ENCODE assay signal across 37 mouse cellular contexts in genomic region chr3:129766971-129767794, GRCm38 (mm10). TPM values are rescaled to one million over a fixed set of nuclear protein-coding genes. Genes with fewer than 3 reads are reported as not detected.
DNase-seq lines count a peak whose midpoint lies in the region; ATAC-seq and TF ChIP-seq lines count a peak whose summit lies in the region.
"Had no signal": no experiment of that assay in that cellular context is flagged by ENCODE, and none has a peak within 500 bp of the region (broad histone marks: within the 10 kb centered on the region; RNA-seq: fewer than 3 reads in every experiment).

No protein-coding gene starts in this region.

- TF ChIP-seq CTCF in liver, adult 2 months (IDR thresholded peaks at IDR 0.05; ENCODE audit: low read depth, low read length), result no peak

- TF ChIP-seq POLR2A in liver, adult 2 months (IDR thresholded peaks at IDR 0.05; ENCODE audit: extremely low read depth, insufficient read depth, low read length), result no peak

- H3K4me1 ChIP-seq in kidney, embryonic 14.5 days (ENCODE audit: control insufficient read depth, insufficient read depth, low read length), result no peaks in the 10 kb centered on the region; the same call in 1 of the 2 replicates
- no peaks in the 10 kb centered on the region for H3K4me1 ChIP-seq in liver, adult 2 months (ENCODE audit: control insufficient read depth, insufficient read depth, low read length)
- H3K4me1 ChIP-seq in liver, embryonic 12.5 days, result no peaks in the 10 kb centered on the region
- H3K4me1 ChIP-seq: embryonic facial prominence, embryonic 12.5 days; hindbrain, embryonic 13.5 days; lung, embryonic 15.5 days; midbrain, embryonic 10.5 days; midbrain, embryonic 15.5 days; neural tube, embryonic 15.5 days had no signal

- H3K9me3 ChIP-seq in kidney, embryonic 14.5 days (ENCODE audit: control insufficient read depth, low read length), result no peaks in the 10 kb centered on the region
- no peaks in the 10 kb centered on the region for H3K9me3 ChIP-seq in liver, embryonic 12.5 days (replicated peaks)
- H3K9me3 ChIP-seq: embryonic facial prominence, embryonic 12.5 days; hindbrain, embryonic 13.5 days; lung, embryonic 15.5 days; midbrain, embryonic 10.5 days; midbrain, embryonic 15.5 days had no signal

- H3K79me2 ChIP-seq in liver, adult 2 months (ENCODE audit: control insufficient read depth, insufficient read depth, low read length), result no peaks in the 10 kb centered on the region

- H3K4me2 ChIP-seq in kidney, embryonic 14.5 days (replicated peaks; ENCODE audit: low read depth, low read length), result no peak overlapping the region
- no peak overlapping the region for H3K4me2 ChIP-seq in liver, embryonic 12.5 days
- H3K4me2 ChIP-seq: embryonic facial prominence, embryonic 12.5 days; heart, embryonic 11.5 days; hindbrain, embryonic 13.5 days; lung, embryonic 15.5 days; midbrain, embryonic 15.5 days; neural tube, embryonic 15.5 days had no signal

- 86% methylated on average over 10 of the region's 10 CpGs for WGBS in kidney, embryonic 14.5 days
- 70% methylated on average over 10 of the region's 10 CpGs for WGBS in liver, adult 2 months
- 62% methylated on average over 10 of the region's 10 CpGs for WGBS in liver, embryonic 12.5 days (ENCODE audit: insufficient replicate concordance)

- H3K27me3 ChIP-seq in kidney, embryonic 14.5 days (ENCODE audit: control insufficient read depth, insufficient read depth, low read length), result no peaks in the 10 kb centered on the region
- no peaks in the 10 kb centered on the region for H3K27me3 ChIP-seq in liver, adult 2 months (ENCODE audit: control insufficient read depth, insufficient read depth, low read length)
- H3K27me3 ChIP-seq in liver, embryonic 12.5 days (replicated peaks), result no peaks in the 10 kb centered on the region
- H3K27me3 ChIP-seq: CH12.LX; embryonic facial prominence, embryonic 12.5 days; hindbrain, embryonic 13.5 days; lung, embryonic 15.5 days; midbrain, embryonic 15.5 days; neural tube, embryonic 15.5 days had no signal

- no peak overlapping the region for H3K4me3 ChIP-seq in kidney, embryonic 14.5 days (ENCODE audit: low read length)
- no peak overlapping the region for H3K4me3 ChIP-seq in liver, adult 2 months (ENCODE audit: insufficient read depth, low read depth, low read length)
- H3K4me3 ChIP-seq in liver, embryonic 12.5 days, result no peak overlapping the region
- H3K4me3 ChIP-seq: embryonic facial prominence, embryonic 12.5 days; hindbrain, embryonic 13.5 days; lung, embryonic 15.5 days; midbrain, embryonic 10.5 days; midbrain, embryonic 15.5 days; neural tube, embryonic 15.5 days had no signal

- H3K9ac ChIP-seq in kidney, embryonic 14.5 days (ENCODE audit: low read depth, low read length), result no peak overlapping the region
- no peak overlapping the region for H3K9ac ChIP-seq in liver, adult 2 months (ENCODE audit: low read depth, low read length)
- H3K9ac ChIP-seq in liver, embryonic 12.5 days, result no peak overlapping the region
- H3K9ac ChIP-seq: embryonic facial prominence, embryonic 12.5 days; hindbrain, embryonic 13.5 days; lung, embryonic 15.5 days; midbrain, embryonic 15.5 days; neural tube, embryonic 15.5 days had no signal

- no peak for ATAC-seq in kidney, embryonic 14.5 days (ENCODE audit: low FRiP score, low TSS enrichment)
- ATAC-seq in liver, embryonic 12.5 days, result no peak
- ATAC-seq: forebrain, embryonic 14.5 days; intestine, embryonic 16.5 days; midbrain, embryonic 15.5 days had no signal

- no peak overlapping the region for H3K27ac ChIP-seq in kidney, embryonic 14.5 days (ENCODE audit: low read depth, low read length)
- H3K27ac ChIP-seq in liver, adult 2 months (replicated peaks; ENCODE audit: insufficient read depth, low read depth, low read length), result no peak overlapping the region
- H3K27ac ChIP-seq in liver, embryonic 12.5 days, result no peak overlapping the region
- H3K27ac ChIP-seq: embryonic facial prominence, embryonic 12.5 days; hindbrain, embryonic 13.5 days; lung, embryonic 15.5 days; midbrain, embryonic 10.5 days; midbrain, embryonic 15.5 days; neural tube, embryonic 15.5 days had no signal

- peak; percentile 4 for DNase-seq in cerebellum, postnatal 10 days
- DNase-seq in cerebellum, postnatal 14 days, result no peak
- DNase-seq in kidney, adult 11 months, result peak; percentile 84
- peak; percentile 88 for DNase-seq in liver, adult 2 months (ENCODE audit: extremely low read depth, low read depth, low spot score)
- no peak for DNase-seq in c-Kit-positive CD71-positive TER-119-positive erythroid progenitor cells, embryonic 14.5 days (ENCODE audit: low spot score)
- no peak for DNase-seq in frontal cortex, postnatal 14 days (ENCODE audit: low spot score in 2 of 2)
- DNase-seq: adrenal gland, adult 8-10 months; cerebellum, adult 8-10 months; embryo, embryonic 11 days; heart, postnatal 4 days; liver; thymus, adult 2 months; thymus, postnatal 36 days had no signal

- no peaks in the 10 kb centered on the region for H3K36me3 ChIP-seq in kidney, embryonic 14.5 days (ENCODE audit: control insufficient read depth, insufficient read depth, low read length)
- H3K36me3 ChIP-seq in liver, adult 2 months (ENCODE audit: control insufficient read depth, insufficient read depth, low read length), result no peaks in the 10 kb centered on the region
- H3K36me3 ChIP-seq in liver, embryonic 12.5 days, result no peaks in the 10 kb centered on the region
- H3K36me3 ChIP-seq: embryonic facial prominence, embryonic 12.5 days; hindbrain, embryonic 13.5 days; lung, embryonic 15.5 days; midbrain, embryonic 10.5 days; midbrain, embryonic 15.5 days; neural tube, embryonic 15.5 days had no signal

RNA-seq across cellular contexts. Expression of gene Egf, which starts 12.1 kb away (rescaled TPM):
- 1.6 and 1.8 TPM in 2 replicates for polyA plus RNA-seq in kidney, embryonic 14.5 days (2014; fragmentation: Nextera tagmentation; extraction: Ambion mirVana)
- total RNA-seq in liver, adult 2 months (2014; rRNA removed), result 0.83 and 1.2 TPM in 2 replicates
- polyA plus RNA-seq in liver, adult 2 months (2012; rRNA removed), result 0.28 and 0.75 TPM in 2 replicates
- polyA plus RNA-seq in liver, embryonic 12.5 days (2016; fragmentation: Nextera tagmentation; extraction: Ambion mirVana), result 0.71 and 0.95 TPM in 2 replicates

RNA-seq across cellular contexts. Expression of gene Lrit3, which starts 36.6 kb away (rescaled TPM):
- polyA plus RNA-seq in kidney, embryonic 14.5 days (2014; fragmentation: Nextera tagmentation; extraction: Ambion mirVana), result not detected in 2 replicates
- total RNA-seq in liver, adult 2 months (2014; rRNA removed), result not detected in 2 replicates
- not detected in 2 replicates for polyA plus RNA-seq in liver, adult 2 months (2012; rRNA removed)
- polyA plus RNA-seq in liver, embryonic 12.5 days (2016; fragmentation: Nextera tagmentation; extraction: Ambion mirVana), result not detected in 2 replicates
- total RNA-seq: adrenal gland, adult 8-10 months; adrenal gland, postnatal 4 days; CH12.LX; ES-E14; gastrocnemius, adult 8-10 months; heart, postnatal 4 days; layer of hippocampus, adult 18-20 months; layer of hippocampus, postnatal 10 days; left cerebral cortex, adult 18-20 months; left cerebral cortex, postnatal 14 days; megakaryocyte progenitor cell, adult 5-6 weeks had no signal
- polyA plus RNA-seq: C2C12; embryonic facial prominence, embryonic 12.5 days; forebrain, embryonic 14.5 days; heart, embryonic 11.5 days; heart, embryonic 16.5 days; hindbrain, embryonic 13.5 days; intestine, embryonic 16.5 days; limb, embryonic 11.5 days; liver, embryonic 16.5 days; lung, embryonic 15.5 days; midbrain, embryonic 10.5 days; midbrain, embryonic 15.5 days; neural tube, embryonic 15.5 days had no signal

RNA-seq across cellular contexts. Expression of gene Rrh, which starts 55.2 kb away (rescaled TPM):
- polyA plus RNA-seq in kidney, embryonic 14.5 days (2014; fragmentation: Nextera tagmentation; extraction: Ambion mirVana), result 0.26 TPM in 1 of 2 replicates, not detected in the other
- 0.09 TPM in 1 of 2 replicates, not detected in the other for total RNA-seq in liver, adult 2 months (2014; rRNA removed)
- polyA plus RNA-seq in liver, adult 2 months (2012; rRNA removed), result not detected in 2 replicates
- polyA plus RNA-seq in liver, embryonic 12.5 days (2016; fragmentation: Nextera tagmentation; extraction: Ambion mirVana), result 0.04 TPM in 1 of 2 replicates, not detected in the other
- total RNA-seq: gastrocnemius, adult 8-10 months had no signal
- polyA plus RNA-seq: heart, embryonic 11.5 days; limb, embryonic 11.5 days; liver, embryonic 16.5 days; neural tube, embryonic 15.5 days had no signal

Comparison
In these comparisons a context has a peak if more than half of its experiments do, and no peak if none do; other contexts are left out.
1. DNase-seq: peak in cerebellum, postnatal 10 days (2 of 2), kidney, adult 11 months (single experiment) and liver, adult 2 months (single experiment); none in cerebellum, postnatal 14 days (0 of 2), c-Kit-positive CD71-positive TER-119-positive erythroid progenitor cells, embryonic 14.5 days (single experiment) and frontal cortex, postnatal 14 days (0 of 2).